Mouse (Mus musculus): Measurements from ENCODE around the gene Enpp6.

The Enpp6 gene

GRCm38 (mm10) chr8:47061105-47061720, 74.5 kb downstream of the Enpp6 start:
- no peak for DNase-seq (ENCODE audit: extremely low spot score)

DNA sequence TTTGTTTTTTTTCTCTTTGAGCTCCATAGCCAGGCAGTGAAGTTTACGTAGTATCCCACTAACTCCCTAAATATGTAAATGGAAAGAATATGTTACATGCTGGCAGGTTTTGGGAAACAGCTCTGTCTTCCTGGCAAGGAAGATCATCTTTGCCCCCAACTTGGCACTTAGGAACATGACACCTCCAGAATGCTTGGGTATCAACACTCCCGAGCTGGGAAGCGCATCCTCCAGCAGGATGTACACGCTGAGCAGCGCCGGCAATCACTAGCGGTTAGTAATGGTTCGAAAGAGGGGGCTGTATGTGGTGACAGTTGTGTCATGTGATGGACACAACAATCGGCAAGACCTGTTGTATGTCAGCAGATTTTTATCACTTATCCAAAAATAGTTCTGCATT, 80.4 kb downstream of the Enpp6 start:
- DNase-seq (ENCODE audit: extremely low spot score), result no peak

- no peak for DNase-seq (ENCODE audit: extremely low spot score)
These were observed 82.9 kb downstream of the Enpp6 start for GRCm38 (mm10) chr8:47069634-47070033.

GRCm38 (mm10) chr8:47072001-47072400, 85.3 kb downstream of the Enpp6 start:
- DNase-seq (ENCODE audit: extremely low spot score), result no peak

DNA sequence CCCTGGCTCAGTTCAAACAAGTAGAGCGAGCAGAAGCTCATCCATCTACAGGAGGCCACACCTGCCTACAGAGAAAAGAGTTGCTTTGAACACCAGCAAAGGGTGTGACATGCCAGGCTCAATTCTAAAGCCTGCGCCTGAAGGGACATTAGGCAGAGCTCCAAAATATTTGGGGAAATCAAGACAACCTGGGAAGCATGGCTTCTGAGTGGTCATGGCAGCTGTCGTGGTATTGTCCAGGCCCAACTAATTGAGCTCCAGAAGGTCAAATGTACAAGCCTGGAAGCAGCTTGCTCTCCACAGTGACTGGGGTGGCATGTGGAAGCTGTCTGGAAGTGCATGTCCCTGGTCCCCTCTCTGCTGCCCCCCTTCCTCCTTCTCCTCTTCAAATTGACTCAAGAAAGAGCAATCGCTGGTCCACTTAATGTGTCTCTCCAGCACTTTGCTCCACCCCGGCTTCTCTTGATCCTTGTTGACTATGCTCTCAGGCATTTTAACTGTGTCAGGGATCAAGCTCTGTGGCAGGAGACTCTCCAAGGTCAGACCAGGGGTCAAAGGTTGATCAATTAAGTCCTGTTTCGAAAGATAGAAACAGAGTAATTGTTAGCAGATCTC, 89.4 kb downstream of the Enpp6 start:
- DNase-seq (ENCODE audit: extremely low spot score), result peak; percentile 22

- DNase-seq (ENCODE audit: extremely low spot score), result no peak
These were observed 93.3 kb downstream of the Enpp6 start for GRCm38 (mm10) chr8:47080037-47080436.

- DNase-seq (ENCODE audit: extremely low spot score), result no peak
These were observed 95.7 kb downstream of the Enpp6 start for GRCm38 (mm10) chr8:47082201-47083027.

DNA sequence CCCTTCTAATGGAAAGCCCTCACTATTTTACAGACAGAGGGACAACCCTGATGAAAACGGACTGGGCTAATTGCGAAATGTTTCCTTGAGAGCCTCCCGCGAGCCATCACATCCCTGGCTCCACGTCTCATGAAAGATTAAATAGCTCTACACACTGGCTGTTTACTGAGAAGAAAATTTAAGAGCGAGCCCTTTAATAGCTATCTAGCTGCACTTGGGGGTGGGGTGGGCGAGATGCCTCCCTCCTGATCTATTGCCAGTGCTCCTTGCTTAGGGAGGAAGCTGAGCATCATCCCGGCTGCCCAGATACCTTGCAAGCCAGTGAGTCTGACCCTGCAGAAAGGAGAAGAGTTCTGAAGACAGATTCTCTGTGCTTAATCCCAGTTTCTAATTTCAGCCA, 103.3 kb downstream of the Enpp6 start:
- no peak for DNase-seq (ENCODE audit: extremely low spot score)

GRCm38 (mm10) chr8:47105617-47106016, 118.9 kb downstream of the Enpp6 start:
- DNase-seq (ENCODE audit: extremely low spot score), result no peak

GRCm38 (mm10) chr8:47114133-47114796, 127.6 kb downstream of the Enpp6 start:
- no peak for DNase-seq (ENCODE audit: extremely low spot score)

- DNase-seq (ENCODE audit: extremely low spot score), result no peak
These were observed 130.6 kb downstream of the Enpp6 start for GRCm38 (mm10) chr8:47117336-47117735.

DNA sequence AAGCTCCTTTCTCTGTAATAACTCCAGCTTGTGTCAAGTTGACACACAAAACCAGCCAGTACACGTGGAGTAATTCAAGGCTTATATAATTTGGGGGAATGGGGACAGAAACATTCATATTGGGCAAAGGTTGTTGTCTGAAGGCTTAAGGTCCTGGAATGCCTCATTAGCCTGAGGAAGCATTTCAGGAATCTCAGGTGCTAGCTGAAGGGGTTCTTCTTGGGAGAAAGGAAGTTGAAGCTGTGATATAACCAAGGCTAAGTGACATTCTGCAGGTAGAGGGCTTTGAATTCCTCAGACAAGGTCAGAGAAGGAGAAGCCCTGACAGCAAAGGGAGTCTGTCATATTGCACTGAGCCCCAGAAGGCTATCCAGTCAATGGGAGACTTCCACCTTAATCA, 133.2 kb downstream of the Enpp6 start:
- no peak for DNase-seq (ENCODE audit: extremely low spot score)

DNA sequence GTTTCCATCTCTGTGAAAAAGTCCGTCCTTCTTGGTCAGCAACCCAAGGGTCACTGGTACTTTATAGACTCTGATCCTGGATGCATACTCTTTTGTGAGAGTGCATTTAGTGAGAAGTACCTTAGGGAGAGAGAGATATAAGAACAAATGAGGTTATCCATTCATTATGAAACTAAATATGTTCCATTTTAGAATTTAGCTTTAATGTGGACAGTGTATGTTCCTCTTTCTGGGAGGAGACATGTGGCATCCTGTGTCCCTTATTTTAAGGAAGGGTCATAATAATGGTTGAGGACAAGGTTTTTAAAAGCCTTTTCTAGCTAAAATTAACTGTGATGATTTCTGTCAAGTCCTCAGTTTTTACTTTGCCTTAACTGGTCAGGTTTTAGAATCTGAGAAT, 142.2 kb downstream of the Enpp6 start:
- no peak for DNase-seq (ENCODE audit: extremely low spot score)

GRCm38 (mm10) chr8:47133381-47133780, 146.7 kb downstream of the Enpp6 start:
- no peak for DNase-seq (ENCODE audit: extremely low spot score)

DNA sequence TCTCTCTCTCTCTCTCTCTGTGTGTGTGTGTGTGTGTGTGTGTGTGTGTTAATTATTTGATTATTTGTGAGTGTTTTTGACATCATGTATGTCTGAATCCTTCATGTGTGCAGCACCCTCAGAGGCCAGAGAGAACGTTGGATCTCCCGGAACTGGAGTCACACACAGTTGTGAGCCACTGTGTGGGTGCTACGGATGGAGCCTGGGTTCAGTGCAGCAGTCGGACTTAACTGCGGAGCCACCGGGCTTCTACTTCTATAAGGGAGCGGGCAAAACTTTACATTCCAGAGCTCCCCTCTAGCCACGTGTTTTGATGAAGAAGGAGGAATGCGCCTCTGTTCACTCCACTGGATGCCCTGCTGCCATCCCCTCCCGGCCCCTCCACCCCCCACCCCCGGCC, 148.0 kb downstream of the Enpp6 start:
- peak; percentile 6 for DNase-seq (ENCODE audit: extremely low spot score)

- DNase-seq (ENCODE audit: extremely low spot score), result peak; percentile 35
These were observed 148.9 kb downstream of the Enpp6 start for GRCm38 (mm10) chr8:47135586-47135985.

DNA sequence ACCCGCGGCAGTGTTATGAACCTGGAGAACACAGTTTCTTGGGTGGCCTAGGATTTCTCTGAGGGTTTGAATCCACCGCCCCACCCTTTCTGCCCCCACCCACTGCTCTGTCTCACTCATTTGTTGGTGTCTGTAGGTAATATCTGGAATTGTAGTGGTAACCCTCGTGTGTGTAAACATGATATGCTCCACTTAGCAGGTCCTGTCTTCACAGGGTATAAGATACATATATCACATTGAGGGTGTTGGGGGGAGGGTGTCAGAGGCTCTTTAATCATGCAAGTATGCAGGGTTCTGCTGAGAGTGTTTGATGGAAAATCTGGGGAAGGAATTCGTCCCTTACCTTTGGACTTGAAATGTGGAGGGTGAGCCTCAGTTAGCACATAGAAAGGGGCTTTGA, 149.4 kb downstream of the Enpp6 start:
- DNase-seq (ENCODE audit: extremely low spot score), result no peak

DNA sequence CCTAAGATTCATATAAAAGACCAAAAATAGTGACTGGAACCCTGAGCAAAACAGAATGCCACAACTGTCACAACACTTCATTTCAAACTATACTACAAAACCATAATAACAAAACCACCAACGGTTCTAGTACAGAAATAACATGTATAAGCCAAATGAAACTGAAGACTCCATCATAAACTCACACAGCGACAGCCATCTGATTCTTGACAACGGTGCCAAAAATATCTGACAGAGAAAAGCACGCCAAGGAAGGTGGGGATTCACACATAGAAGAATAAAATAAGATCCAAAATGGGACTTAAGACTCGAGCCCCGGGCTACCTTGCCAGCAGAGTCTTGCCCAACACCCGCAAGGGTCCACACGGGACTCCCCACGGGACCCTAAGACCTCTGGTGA, 158.6 kb downstream of the Enpp6 start:
- DNase-seq (ENCODE audit: extremely low spot score), result no peak
